ENCODE assay signal across 9 mouse cellular contexts in the genomic region with DNA sequence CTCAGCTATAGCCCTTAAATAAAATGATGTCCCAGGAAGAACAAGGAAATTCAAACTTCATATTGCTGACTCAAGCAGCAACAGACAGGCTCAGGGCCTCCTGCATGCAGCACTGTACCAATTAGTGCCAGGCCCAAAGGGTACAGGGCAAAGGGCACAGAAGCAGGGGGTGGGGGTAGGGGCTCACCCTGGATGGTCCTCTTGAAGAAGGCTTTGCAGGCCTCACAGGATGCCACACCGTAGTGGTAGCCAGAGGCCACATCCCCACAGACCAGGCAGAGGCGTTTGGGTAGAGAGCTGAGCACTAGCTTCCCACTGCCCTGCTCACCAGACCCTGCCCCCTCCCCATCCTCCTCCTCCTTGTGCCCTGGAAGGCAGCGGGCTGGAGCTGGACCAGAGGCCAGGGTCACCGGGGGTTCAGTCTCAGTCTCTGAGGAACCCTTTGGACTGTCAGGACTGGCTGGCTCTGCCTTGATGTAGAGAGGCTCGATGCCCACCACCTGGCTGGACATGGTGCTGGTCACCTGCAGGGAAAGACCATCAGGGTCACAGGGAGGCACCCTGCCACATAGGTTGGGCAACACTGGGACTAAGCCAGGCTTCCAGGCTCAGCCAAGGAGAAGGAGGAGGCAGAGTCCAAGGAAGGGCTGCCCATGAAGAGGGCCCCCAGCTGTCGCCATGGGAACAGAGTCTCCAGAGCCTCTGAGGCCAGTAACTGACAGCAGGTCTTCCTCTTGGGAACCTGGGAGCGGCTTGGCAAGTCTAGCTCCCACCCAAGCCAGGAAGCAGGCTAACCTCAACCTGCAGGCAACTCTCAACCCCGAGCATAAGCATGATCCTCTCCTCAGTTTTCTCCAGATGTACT. TPM values are rescaled to one million over a fixed set of nuclear protein-coding genes. Genes with fewer than 3 reads are reported as not detected.
DNase-seq lines count a peak whose midpoint lies in the region; ATAC-seq lines count a peak whose summit lies in the region.
"Had no signal": no experiment of that assay in that cellular context is flagged by ENCODE, and none has a peak within 500 bp of the region (broad histone marks: within the 10 kb centered on the region; RNA-seq: fewer than 3 reads in every experiment).

No protein-coding gene starts in this region.

- peak overlapping the region; percentile 87 for H3K4me2 ChIP-seq in embryonic facial prominence, embryonic 15.5 days (replicated peaks)
- H3K4me2 ChIP-seq in intestine, embryonic 14.5 days (ENCODE audit: low read length): peak overlapping the region; percentile 87
- peak overlapping the region; percentile 100 for H3K4me2 ChIP-seq in liver, embryonic 16.5 days (ENCODE audit: low read depth, low read length)

- H3K27ac ChIP-seq in embryonic facial prominence, embryonic 15.5 days (replicated peaks): peak overlapping the region; percentile 83
- peak overlapping the region; percentile 55 for H3K27ac ChIP-seq in intestine, embryonic 14.5 days (ENCODE audit: low read depth)
- peak overlapping the region; percentile 86; the same call in 1 of the 2 replicates for H3K27ac ChIP-seq in liver, embryonic 16.5 days (ENCODE audit: low read length)

- peak overlapping the region; percentile 64; the same call in 1 of the 2 replicates for H3K9ac ChIP-seq in embryonic facial prominence, embryonic 15.5 days
- peak overlapping the region; percentile 61 for H3K9ac ChIP-seq in intestine, embryonic 14.5 days (ENCODE audit: low read length)
- H3K9ac ChIP-seq in liver, embryonic 16.5 days (ENCODE audit: low read depth, low read length): peak overlapping the region; percentile 84

- H3K4me3 ChIP-seq in embryonic facial prominence, embryonic 15.5 days (replicated peaks): peak overlapping the region; percentile 75
- peak overlapping the region; percentile 54 for H3K4me3 ChIP-seq in intestine, embryonic 14.5 days (ENCODE audit: low read depth, low read length)
- peak overlapping the region; percentile 82 for H3K4me3 ChIP-seq in liver, embryonic 16.5 days (ENCODE audit: low read depth, low read length)

- H3K36me3 ChIP-seq in embryonic facial prominence, embryonic 15.5 days: peaks cover 3% of the 10 kb centered on the region; the same call in 1 of the 2 replicates
- peaks cover 5% of the 10 kb centered on the region for H3K36me3 ChIP-seq in intestine, embryonic 14.5 days (ENCODE audit: control insufficient read depth, insufficient read depth, low read length)
- no peaks in the 10 kb centered on the region for H3K36me3 ChIP-seq in liver, embryonic 16.5 days (ENCODE audit: control insufficient read depth, insufficient read depth)

- DNase-seq in embryo, embryonic 10 days (ENCODE audit: low spot score): peak; percentile 52
- DNase-seq in embryo, embryonic 9.5 days (ENCODE audit: extremely low spot score): no peak
- DNase-seq in adrenal gland, adult 2 months: peak; percentile 79
- DNase-seq in intestine, embryonic 14.5 days (ENCODE audit: low spot score): no peak
- peak; percentile 67 for DNase-seq in retina, postnatal 1 day
- no peak for DNase-seq in frontal cortex, postnatal 14 days (ENCODE audit: low spot score in 2 of 2)

- peaks cover 25% of the 10 kb centered on the region for H3K27me3 ChIP-seq in embryonic facial prominence, embryonic 15.5 days
- H3K27me3 ChIP-seq in intestine, embryonic 14.5 days (replicated peaks; ENCODE audit: control insufficient read depth, insufficient read depth, low read length): peaks cover 22% of the 10 kb centered on the region
- peaks cover 21% of the 10 kb centered on the region for H3K27me3 ChIP-seq in liver, embryonic 16.5 days (ENCODE audit: control insufficient read depth, insufficient read depth, low read depth, low read length)

- 45% methylated on average over 8 of the region's 8 CpGs for WGBS in embryonic facial prominence, embryonic 15.5 days
- 26% methylated on average over 8 of the region's 8 CpGs for WGBS in intestine, embryonic 14.5 days
- WGBS in liver, embryonic 16.5 days (ENCODE audit: insufficient replicate concordance): 46% methylated on average over 8 of the region's 8 CpGs

- no peak for ATAC-seq in embryonic facial prominence, embryonic 15.5 days (ENCODE audit: insufficient number of reproducible peaks, low FRiP score, low TSS enrichment, low read depth)
- ATAC-seq in intestine, embryonic 14.5 days (replicated peaks; ENCODE audit: low FRiP score, low TSS enrichment, low read depth): peak; percentile 6; the same call in 1 of the 2 replicates
- ATAC-seq in liver, embryonic 16.5 days (ENCODE audit: low read depth): no peak

- H3K4me1 ChIP-seq in embryonic facial prominence, embryonic 15.5 days: peaks cover 26% of the 10 kb centered on the region
- H3K4me1 ChIP-seq in intestine, embryonic 14.5 days (replicated peaks; ENCODE audit: control insufficient read depth, insufficient read depth, low read length): peaks cover 14% of the 10 kb centered on the region
- peaks cover 43% of the 10 kb centered on the region for H3K4me1 ChIP-seq in liver, embryonic 16.5 days (ENCODE audit: control insufficient read depth, low read depth, low read length)

- no peaks in the 10 kb centered on the region for H3K9me3 ChIP-seq in embryonic facial prominence, embryonic 15.5 days (replicated peaks)
- H3K9me3 ChIP-seq in intestine, embryonic 14.5 days (ENCODE audit: control insufficient read depth, low read length): no peaks in the 10 kb centered on the region
- no peaks in the 10 kb centered on the region for H3K9me3 ChIP-seq in liver, embryonic 16.5 days (replicated peaks; ENCODE audit: control insufficient read depth, low read length)

RNA-seq across cellular contexts. Expression of a gene that starts 1.5 kb away (rescaled TPM):
- total RNA-seq in adrenal gland, adult 2 months (2021): 10 to 100 TPM; 29.3 to 62.8 TPM
- polyA plus RNA-seq in adrenal gland, adult 2 months (2012; rRNA removed): 67.6 and 87.7 TPM in 2 replicates
- 15.2 and 16.1 TPM in 2 replicates for polyA plus RNA-seq in embryonic facial prominence, embryonic 15.5 days (2015; fragmentation: Nextera tagmentation; extraction: Ambion mirVana)
- polyA plus RNA-seq in intestine, embryonic 14.5 days (2014; fragmentation: Nextera tagmentation; extraction: Ambion mirVana): 7.5 and 9.9 TPM in 2 replicates
- polyA plus RNA-seq in liver, embryonic 16.5 days (2015; fragmentation: Nextera tagmentation; extraction: Ambion mirVana): 3.6 and 4.8 TPM in 2 replicates

RNA-seq across cellular contexts. Expression of a gene that starts 5.1 kb away (rescaled TPM):
- total RNA-seq in adrenal gland, adult 2 months (2021): under 1 TPM in 1 of 2 experiments, not detected in 1; 0.58 TPM
- polyA plus RNA-seq in adrenal gland, adult 2 months (2012; rRNA removed): not detected in 2 replicates
- polyA plus RNA-seq in embryonic facial prominence, embryonic 15.5 days (2015; fragmentation: Nextera tagmentation; extraction: Ambion mirVana): 4.0 and 5.1 TPM in 2 replicates
- 0.70 and 1.4 TPM in 2 replicates for polyA plus RNA-seq in intestine, embryonic 14.5 days (2014; fragmentation: Nextera tagmentation; extraction: Ambion mirVana)
- polyA plus RNA-seq in liver, embryonic 16.5 days (2015; fragmentation: Nextera tagmentation; extraction: Ambion mirVana): 0.16 and 0.50 TPM in 2 replicates
- total RNA-seq: heart, postnatal 10 days had no signal

RNA-seq across cellular contexts. Expression of a gene that starts 10.2 kb away (rescaled TPM):
- 100 to 1,000 TPM; 297 to 298 TPM for total RNA-seq in adrenal gland, adult 2 months (2021)
- polyA plus RNA-seq in adrenal gland, adult 2 months (2012; rRNA removed): 90.2 and 91.2 TPM in 2 replicates
- polyA plus RNA-seq in embryonic facial prominence, embryonic 15.5 days (2015; fragmentation: Nextera tagmentation; extraction: Ambion mirVana): 321 and 330 TPM in 2 replicates
- polyA plus RNA-seq in intestine, embryonic 14.5 days (2014; fragmentation: Nextera tagmentation; extraction: Ambion mirVana): 116 and 139 TPM in 2 replicates
- 140 and 161 TPM in 2 replicates for polyA plus RNA-seq in liver, embryonic 16.5 days (2015; fragmentation: Nextera tagmentation; extraction: Ambion mirVana)

RNA-seq across cellular contexts. Expression of a gene that starts 10.6 kb away (rescaled TPM):
- total RNA-seq in adrenal gland, adult 2 months (2021): 100 to 1,000 TPM; 103 to 118 TPM
- 197 and 206 TPM in 2 replicates for polyA plus RNA-seq in adrenal gland, adult 2 months (2012; rRNA removed)
- polyA plus RNA-seq in embryonic facial prominence, embryonic 15.5 days (2015; fragmentation: Nextera tagmentation; extraction: Ambion mirVana): 137 and 138 TPM in 2 replicates
- polyA plus RNA-seq in intestine, embryonic 14.5 days (2014; fragmentation: Nextera tagmentation; extraction: Ambion mirVana): 136 and 150 TPM in 2 replicates
- 57.3 and 62.3 TPM in 2 replicates for polyA plus RNA-seq in liver, embryonic 16.5 days (2015; fragmentation: Nextera tagmentation; extraction: Ambion mirVana)

RNA-seq across cellular contexts. Expression of a gene that starts 14.2 kb away (rescaled TPM):
- under 1 TPM in 1 of 2 experiments, not detected in 1; 0.31 TPM for total RNA-seq in adrenal gland, adult 2 months (2021)
- polyA plus RNA-seq in adrenal gland, adult 2 months (2012; rRNA removed): 0.06 TPM in 1 of 2 replicates, not detected in the other
- 1.4 and 1.7 TPM in 2 replicates for polyA plus RNA-seq in embryonic facial prominence, embryonic 15.5 days (2015; fragmentation: Nextera tagmentation; extraction: Ambion mirVana)
- 0.22 TPM in 1 of 2 replicates, not detected in the other for polyA plus RNA-seq in intestine, embryonic 14.5 days (2014; fragmentation: Nextera tagmentation; extraction: Ambion mirVana)
- 0.04 and 0.11 TPM in 2 replicates for polyA plus RNA-seq in liver, embryonic 16.5 days (2015; fragmentation: Nextera tagmentation; extraction: Ambion mirVana)

Comparison
In these comparisons a context has a peak if more than half of its experiments do, and no peak if none do; other contexts are left out.
1. DNase-seq: peak in embryo, embryonic 10 days (single experiment), adrenal gland, adult 2 months (single experiment) and retina, postnatal 1 day (single experiment); none in embryo, embryonic 9.5 days (single experiment), intestine, embryonic 14.5 days (single experiment) and frontal cortex, postnatal 14 days (0 of 2).
2. Peak in every context shown above with its lines, with median percentiles within 50 percentile points of each other: H3K27ac ChIP-seq, H3K4me2 ChIP-seq, H3K4me3 ChIP-seq and H3K9ac ChIP-seq.